Mouse (Mus musculus) liver, adult 10 weeks (tissue): ENCODE data around the gene Mrps36. TPM values are rescaled to one million over a fixed set of nuclear protein-coding genes. Genes with fewer than 3 reads are reported as not detected.

ENCODE experiments used
- polyA plus RNA-seq: library from polyadenylated mRNA; stranded (reverse); fragments of 350-450 nt; fragmentation: Illumina TruSeq; extraction: RNeasy Lipid Tissue Mini Kit (QIAGEN cat#74804); gene quantifications from one replicate; pipeline ENCODE4 v1.2.3, GENCODE M21; 2014; ENCODE audit warnings: low read depth, low replicate concordance

Gene Mrps36
- 43.9 TPM for polyA plus RNA-seq

DNA sequence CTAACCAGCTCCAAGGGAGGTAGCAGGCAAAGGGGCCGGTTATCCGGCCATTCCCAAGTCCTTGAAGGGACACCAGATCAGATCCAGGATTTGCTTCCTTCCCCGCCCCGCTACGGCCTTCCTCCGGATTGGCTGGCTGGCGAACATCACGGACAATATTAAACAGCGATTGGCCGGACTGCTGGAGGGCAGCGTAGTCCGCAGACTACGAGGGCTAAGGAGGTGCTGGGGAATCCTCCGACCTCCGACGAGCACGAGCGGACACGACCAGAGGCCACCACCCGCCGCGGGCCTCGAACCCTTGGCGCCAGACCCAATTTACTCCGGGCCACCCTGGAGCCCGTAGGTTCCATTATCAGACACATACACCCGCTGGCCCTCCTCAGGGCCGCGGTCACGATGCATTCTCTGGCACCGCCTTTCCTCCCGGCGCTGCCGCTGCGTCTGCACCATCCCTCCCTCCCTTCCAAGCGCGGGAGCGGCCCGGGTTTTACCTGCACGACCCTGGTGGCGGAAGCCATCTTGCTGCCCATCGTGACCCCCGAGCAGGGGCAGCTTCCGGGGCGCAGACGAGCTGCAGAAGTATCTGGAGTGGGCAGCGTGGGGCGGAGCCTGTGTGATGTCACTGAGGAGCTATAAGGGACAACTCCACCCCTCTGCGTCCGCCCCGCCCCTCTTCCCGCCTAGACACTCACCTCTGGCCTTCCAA is at the start of gene Mrps36:
TSS of gene Mrps36 (minus strand) at position 624 of the 709 bp plus-strand sequence.

DNA sequence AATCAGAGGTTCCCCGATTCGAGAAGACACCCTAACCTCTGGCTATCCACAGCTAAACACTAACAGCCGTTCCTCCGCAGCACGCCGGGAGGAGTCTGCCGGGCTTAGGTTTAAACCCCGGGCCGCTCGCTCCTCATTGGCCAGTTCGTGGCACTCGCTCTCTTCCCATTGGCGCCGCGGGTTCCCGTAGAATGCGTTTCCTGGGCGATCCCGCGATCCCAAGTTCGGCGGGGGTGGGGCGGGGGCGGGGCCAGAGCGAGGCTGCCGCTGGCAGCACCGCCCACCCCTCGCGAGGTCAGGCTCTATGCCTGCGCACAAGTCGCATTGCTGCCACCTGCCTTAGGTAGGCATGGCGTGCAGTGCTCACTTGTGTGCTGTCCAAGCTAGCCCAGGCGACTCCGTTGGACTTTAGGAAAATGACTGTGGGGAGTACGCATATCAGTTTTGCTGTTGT is 42.0 kb upstream of the Mrps36 start, which contains the start of gene Ccnb1:
TSS of gene Ccnb1 (minus strand) at position 157 of the 454 bp plus-strand sequence.

DNA sequence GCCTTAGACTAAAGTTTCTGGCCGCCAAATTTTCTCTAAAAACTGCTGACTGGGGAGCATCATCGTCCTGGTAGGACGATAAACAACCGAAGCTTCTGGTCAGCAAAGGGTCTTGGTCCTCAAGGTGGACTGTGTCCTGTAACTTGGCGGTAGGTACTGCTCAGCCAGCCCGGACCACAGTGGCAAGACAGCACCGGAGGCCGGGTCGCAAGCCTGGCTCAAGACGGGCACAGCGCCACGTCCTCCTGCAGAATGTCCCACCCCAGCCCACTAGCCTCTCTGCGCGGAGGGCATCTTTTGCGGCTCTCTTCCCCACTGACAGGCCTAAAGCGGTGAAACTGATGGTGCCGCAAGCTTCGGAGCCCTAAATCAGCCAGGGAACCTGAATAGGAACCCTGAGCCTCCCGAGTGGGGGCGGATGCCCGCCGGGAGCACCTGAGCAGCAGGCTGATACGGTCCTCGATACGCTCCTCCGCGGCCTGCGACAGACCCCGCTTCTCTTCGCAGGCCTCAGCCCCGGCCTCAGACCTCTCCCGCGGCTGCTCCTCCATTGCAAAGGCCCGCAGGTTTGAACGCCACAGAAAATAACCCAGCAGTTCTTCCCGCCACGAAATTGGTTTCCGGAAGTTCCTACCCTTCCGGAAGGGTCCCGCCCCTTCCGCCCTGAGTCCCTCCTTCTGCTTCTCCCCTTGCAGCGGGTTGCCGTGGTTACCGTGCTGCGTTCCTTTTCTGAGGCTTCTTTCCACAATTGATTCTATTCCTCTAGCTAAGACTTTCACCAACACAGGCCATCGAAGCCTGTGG is 31.0 kb upstream of the Mrps36 start, which contains the start of gene Cenph:
TSS of gene Cenph (minus strand) at position 648 of the 804 bp plus-strand sequence.

DNA sequence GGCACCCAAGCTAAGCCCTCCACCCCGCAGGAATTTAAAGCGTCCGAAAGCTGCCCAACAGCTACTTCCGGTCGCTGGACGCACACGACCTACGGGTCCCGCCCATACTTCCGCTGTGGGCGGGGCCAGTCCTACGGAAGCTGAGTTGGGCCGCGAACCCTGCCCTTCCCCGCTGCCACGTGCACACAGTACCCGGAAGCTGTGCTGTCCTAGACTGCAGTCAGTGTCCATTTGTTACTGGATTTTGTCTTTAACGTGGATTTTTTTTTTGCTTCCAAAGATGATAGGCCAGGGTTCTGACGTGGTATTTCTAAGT is 13.6 kb downstream of the Mrps36 start, which contains the start of gene Cdk7:
TSS of gene Cdk7 (minus strand) at position 79 of the 316 bp plus-strand sequence.

Other genes with a start within 250 kb of the Mrps36 start
- gene Ocln, start 191.9 kb downstream of the Mrps36 start, polyA plus RNA-seq, result 28.0 TPM
- gene Marveld2, start 127.7 kb downstream of the Mrps36 start, polyA plus RNA-seq, result 6.6 TPM
- gene Ak6, start 93.7 kb downstream of the Mrps36 start, polyA plus RNA-seq, result 88.9 TPM
- gene Rad17, start 93.6 kb downstream of the Mrps36 start, polyA plus RNA-seq, result 20.8 TPM
- 3.5 TPM for gene Taf9, start 93.1 kb downstream of the Mrps36 start, polyA plus RNA-seq
- 5.6 TPM for gene Ccdc125, start 74.9 kb downstream of the Mrps36 start, polyA plus RNA-seq
- 21.0 TPM for gene Cdk7, start 13.7 kb downstream of the Mrps36 start, polyA plus RNA-seq
- not detected for gene Cenph, start 31.2 kb upstream of the Mrps36 start, polyA plus RNA-seq
- not detected for gene Ccnb1, start 41.9 kb upstream of the Mrps36 start, polyA plus RNA-seq
- gene Slc30a5, start 88.8 kb upstream of the Mrps36 start, polyA plus RNA-seq, result 45.0 TPM